Mouse (Mus musculus) CH12.LX (cell line): ENCODE measurements at regions not wholly inside any gene's neighbourhood (a gene's known extent, or its start where the extent isn't known, plus 50 kb on each side); places are given as distances from the start of the nearest gene placed in this dataset.

Source experiments
- CHD1 ChIP-seq: IDR thresholded peaks from 2 replicates; pipeline ENCODE4 v1.6.1; 2012; ENCODE audit warnings: low read depth, low read length, improper control_type of control experiment, inconsistent platforms
- CHD2 ChIP-seq: IDR thresholded peaks from 2 replicates; pipeline ENCODE4 v1.6.1; 2011; ENCODE audit warnings: low read length, improper control_type of control experiment
- CTCF ChIP-seq, 2 experiments: IDR thresholded peaks in 1 of 2; conservative IDR thresholded peaks in 1 of 2; 2 replicates each; pipeline ENCODE4 v1.5.1; 2011 to 2012; ENCODE audit warnings: low read depth in 2 of 2, low read length in 2 of 2, improper control_type of control experiment in 1 of 2, inconsistent platforms in 1 of 2, mild to moderate bottlenecking in 1 of 2, moderate library complexity in 1 of 2
- ELF1 ChIP-seq: IDR thresholded peaks from 2 replicates; pipeline ENCODE4 v1.6.1; 2014; ENCODE audit warnings: low read depth, mild to moderate bottlenecking, inconsistent platforms, low read length, improper control_type of control experiment
- EP300 ChIP-seq: IDR thresholded peaks from 2 replicates; pipeline ENCODE4 v1.6.1; 2011; ENCODE audit warnings: low read length, improper control_type of control experiment
- ETS1 ChIP-seq: conservative IDR thresholded peaks from 2 replicates; pipeline ENCODE4 v1.6.1; 2012; ENCODE audit warnings: low read depth, mild to moderate bottlenecking, inconsistent platforms, low read length, improper control_type of control experiment, moderate library complexity
- GABPA ChIP-seq: IDR thresholded peaks from 2 replicates; pipeline ENCODE4 v1.6.1; 2012; ENCODE audit warnings: low read depth, low read length, improper control_type of control experiment, inconsistent platforms; ENCODE audit not compliant: insufficient replicate concordance
- JUND ChIP-seq: conservative IDR thresholded peaks from 2 replicates; pipeline ENCODE4 v1.6.1; 2011; ENCODE audit warnings: low read depth, low read length, improper control_type of control experiment
- MAFK ChIP-seq: IDR thresholded peaks from 2 replicates; pipeline ENCODE4 v1.6.1; 2011; ENCODE audit warnings: low read length, improper control_type of control experiment; ENCODE audit not compliant: insufficient replicate concordance
- POLR2A ChIP-seq: IDR thresholded peaks from 2 replicates; pipeline ENCODE4 v1.6.1; 2011; ENCODE audit warnings: low read depth, mild to moderate bottlenecking, improper control_type of control experiment, low read length

DNA sequence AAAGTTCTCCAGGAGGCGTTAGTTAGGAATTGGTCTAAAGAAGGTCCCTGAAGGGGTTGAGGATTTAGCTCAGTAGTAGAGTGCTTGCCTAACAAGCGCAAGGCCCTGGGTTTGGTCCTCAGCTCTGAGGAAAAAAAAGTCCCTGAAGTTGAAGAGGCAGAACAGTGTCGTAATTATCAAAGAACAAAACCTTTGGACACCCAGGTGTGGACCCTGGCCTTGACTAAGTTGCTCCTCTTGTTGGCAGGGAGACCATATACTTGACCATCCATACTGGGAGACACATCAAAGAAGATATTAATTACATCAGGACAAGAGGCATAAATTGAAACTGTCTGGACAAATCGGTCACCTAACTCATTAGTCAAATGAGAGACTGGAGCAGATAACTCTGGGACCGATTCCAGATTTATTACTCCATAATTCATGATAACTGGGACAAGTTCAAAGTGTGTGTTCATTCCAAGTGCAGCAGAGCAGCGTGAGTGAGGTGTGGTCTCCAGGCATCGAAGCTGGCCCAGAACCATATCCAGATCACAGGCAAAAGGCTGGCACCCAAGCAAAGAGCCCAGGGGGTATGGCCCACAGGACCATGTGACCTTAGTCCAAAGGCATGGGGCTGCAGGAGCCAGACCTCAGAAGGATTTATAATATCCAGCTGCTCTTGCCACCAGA, 652.9 kb upstream of the Gm19410 start:
- TF ChIP-seq GABPA, result no peak
- TF ChIP-seq POLR2A, result no peak
- no peak for TF ChIP-seq ELF1
- no peak for TF ChIP-seq JUND
- no peak for TF ChIP-seq CHD1
- TF ChIP-seq EP300, result no peak
- no peak for TF ChIP-seq ETS1
- no peak for TF ChIP-seq CHD2
- TF ChIP-seq CTCF (conservative IDR thresholded peaks at IDR 0.05 in 1 of 2, IDR thresholded peaks at IDR 0.05 in 1 of 2; ENCODE audit: low read depth in 2 of 2, low read length in 2 of 2), result no peak
- no peak for TF ChIP-seq MAFK
